ENCODE assay signal across 9 mouse cellular contexts in genomic region chr14:118709736-118710135, GRCm38 (mm10). TPM values are rescaled to one million over a fixed set of nuclear protein-coding genes. Genes with fewer than 3 reads are reported as not detected.
DNase-seq lines count a peak whose midpoint lies in the region; ATAC-seq lines count a peak whose summit lies in the region.
"Had no signal": no experiment of that assay in that cellular context is flagged by ENCODE, and none has a peak within 500 bp of the region (broad histone marks: within the 10 kb centered on the region; RNA-seq: fewer than 3 reads in every experiment).

No protein-coding gene starts in this region.

- H3K27ac ChIP-seq in lung, embryonic 16.5 days (ENCODE audit: low read length) = no peak overlapping the region

- H3K27me3 ChIP-seq in lung, embryonic 16.5 days (ENCODE audit: control insufficient read depth, insufficient read depth, low read depth, low read length) = peaks cover 22% of the 10 kb centered on the region

- no peak overlapping the region for H3K4me3 ChIP-seq in lung, embryonic 16.5 days (ENCODE audit: low read length)
- H3K4me3 ChIP-seq: erythroblast, embryonic 14.5 days had no signal

- H3K4me1 ChIP-seq in lung, embryonic 16.5 days (replicated peaks; ENCODE audit: control insufficient read depth, insufficient read depth, low read length) = peaks cover 19% of the 10 kb centered on the region

- no peak overlapping the region for H3K4me2 ChIP-seq in lung, embryonic 16.5 days (ENCODE audit: low read depth, low read length)

- no peaks in the 10 kb centered on the region for H3K9me3 ChIP-seq in lung, embryonic 16.5 days (ENCODE audit: control insufficient read depth, low read length)

- no peak overlapping the region for H3K9ac ChIP-seq in lung, embryonic 16.5 days (ENCODE audit: low read length)

- 16% methylated on average over 11 of the region's 11 CpGs for WGBS in lung, embryonic 16.5 days

- peak; percentile 57 for ATAC-seq in cerebellum, adult (ENCODE audit: insufficient number of reproducible peaks, low FRiP score, low TSS enrichment)
- peak; percentile 84 to 85 for ATAC-seq in hematopoietic stem cell, adult 5-6 weeks (replicated peaks in 1 of 2; ENCODE audit: insufficient read depth in 1 of 2, low FRiP score in 2 of 2, low TSS enrichment in 1 of 2, low read depth in 1 of 2, poor library complexity in 2 of 2, severe bottlenecking in 2 of 2)
- ATAC-seq in lung, embryonic 16.5 days (ENCODE audit: low read depth) = peak; percentile 78

- peak; percentile 94 for DNase-seq in ES-CJ7 (ENCODE audit: low read depth, low spot score)
- peak; percentile 67 for DNase-seq in forelimb bud, embryonic 11.5 days (ENCODE audit: low read depth, low spot score)
- peak; percentile 87 for DNase-seq in layer of hippocampus, adult 9-11 months
- peak; percentile 69 for DNase-seq in ovary, postnatal 14 days (ENCODE audit: low spot score)
- DNase-seq in thymus, postnatal 14 days = peak; percentile 42

- H3K36me3 ChIP-seq in lung, embryonic 16.5 days (ENCODE audit: control insufficient read depth, insufficient read depth, low read length) = no peaks in the 10 kb centered on the region

RNA-seq across cellular contexts. Expression of gene Abcc4, which starts 3.7 kb away (rescaled TPM):
- total RNA-seq in hematopoietic stem cell, adult 5-6 weeks (2017) = 13.3 and 18.1 TPM in 2 replicates
- 2.2 and 2.5 TPM in 2 replicates for polyA plus RNA-seq in lung, embryonic 16.5 days (2015; fragmentation: Nextera tagmentation; extraction: Ambion mirVana)

Comparison
In these comparisons a context has a peak if more than half of its experiments do, and no peak if none do; other contexts are left out.
1. DNase-seq: peak in every context shown above with its lines; median percentile 94 in ES-CJ7; 87 in layer of hippocampus, adult 9-11 months; 69 in ovary, postnatal 14 days; 67 in forelimb bud, embryonic 11.5 days; 42 in thymus, postnatal 14 days.